Mouse (Mus musculus): ENCODE measurements at regions not wholly inside any gene's neighbourhood (a gene's known extent, or its start where the extent isn't known, plus 50 kb on each side); places are given as distances from the start of the nearest gene placed in this dataset.
"Not testable (repeated sequence)": the region's sequence is repeated elsewhere in the genome, so short reads cannot be mapped to it uniquely, and the experiment has no call there.

DNA sequence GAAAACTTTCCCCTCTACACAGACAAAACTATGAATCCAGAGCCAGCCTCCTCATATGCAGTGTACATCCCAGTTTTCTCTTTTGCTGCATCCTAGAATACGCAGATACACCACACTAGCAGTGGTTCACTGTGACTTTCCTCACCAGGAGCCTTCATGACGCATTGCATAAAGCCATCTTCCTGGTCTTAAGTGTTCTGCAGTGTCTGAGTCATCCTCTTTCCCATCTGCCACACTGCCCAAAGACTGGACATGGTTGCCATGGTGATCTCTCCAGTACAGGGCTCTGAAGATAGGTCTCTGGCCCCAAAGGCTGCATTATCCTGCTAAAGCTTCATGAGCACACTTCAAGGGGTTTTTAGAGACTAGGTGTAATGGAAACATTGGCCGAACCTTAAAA, 65.8 kb downstream of the 1700018G05Rik start:
- not testable (repeated sequence) for H3K9me3 ChIP-seq (ENCODE audit: control insufficient read depth); H3K4me1 ChIP-seq (replicated peaks; ENCODE audit: control insufficient read depth, insufficient read depth, low read length); H3K4me2 ChIP-seq (replicated peaks; ENCODE audit: low read depth); H3K27ac ChIP-seq (ENCODE audit: low read depth, low read length); H3K36me3 ChIP-seq (ENCODE audit: control insufficient read depth, insufficient read depth); H3K27me3 ChIP-seq (replicated peaks; ENCODE audit: control insufficient read depth, insufficient read depth, low read length); H3K4me3 ChIP-seq (ENCODE audit: low read depth, low read length); H3K9ac ChIP-seq (ENCODE audit: low read depth, low read length); ATAC-seq
- 93% methylated on average over 1 of the region's 3 CpGs for WGBS
